Mouse (Mus musculus) MEL (cell line): Measurements from ENCODE around the gene Rab8b. TPM values are rescaled to one million over a fixed set of nuclear protein-coding genes. Genes with fewer than 3 reads are reported as not detected.

Experiments used
- DNase-seq: peaks from one replicate; pipeline ENCODE4 v3.0.0; 2011; ENCODE audit warnings: low read depth, low spot score
- H3K27ac ChIP-seq: 2 replicates; pipeline ENCODE4 v1.5.1; 2012; ENCODE audit warnings: low read depth, mild to moderate bottlenecking, control low read depth, low read length, moderate library complexity; ENCODE audit not compliant: control insufficient read depth
- H3K27me3 ChIP-seq, 2 experiments: fragments of 150-350 bp in 1 of 2; sonication (generic) in 1 of 2; 2 replicates each; pipeline ENCODE4 v1.6.1; 2012; ENCODE audit warnings: low read length in 2 of 2, mild to moderate bottlenecking in 2 of 2, improper control_type of control experiment in 1 of 2, moderate library complexity in 1 of 2; ENCODE audit not compliant: insufficient read depth in 2 of 2, control insufficient read depth in 1 of 2
- H3K36me3 ChIP-seq, 2 experiments: 2 replicates each; pipeline ENCODE4 v1.6.1; 2012 to 2014; ENCODE audit warnings: low read length in 2 of 2, improper control_type of control experiment in 1 of 2, inconsistent platforms in 1 of 2, mild to moderate bottlenecking in 1 of 2; ENCODE audit not compliant: insufficient read depth in 2 of 2, control insufficient read depth in 1 of 2
- H3K4me1 ChIP-seq, 2 experiments: fragments of 150-350 bp in 1 of 2; sonication (generic) in 1 of 2; 2 replicates each; pipeline ENCODE4 v1.6.1; 2012; ENCODE audit warnings: low read length in 2 of 2, improper control_type of control experiment in 1 of 2, mild to moderate bottlenecking in 1 of 2; ENCODE audit not compliant: insufficient read depth in 2 of 2, control insufficient read depth in 1 of 2
- H3K4me3 ChIP-seq, 2 experiments: fragments of 150-350 bp in 1 of 2; sonication (generic) in 1 of 2; 2 replicates each; pipeline ENCODE4 v1.5.1; 2012; ENCODE audit warnings: low read depth in 2 of 2, low read length in 2 of 2, mild to moderate bottlenecking in 2 of 2, moderate library complexity in 2 of 2, control low read depth in 1 of 2, improper control_type of control experiment in 1 of 2; ENCODE audit not compliant: control insufficient read depth in 1 of 2, insufficient read depth in 1 of 2
- H3K79me2 ChIP-seq: 2 replicates; pipeline ENCODE4 v1.6.1; 2012; ENCODE audit warnings: mild to moderate bottlenecking, low read length, moderate library complexity; ENCODE audit not compliant: control insufficient read depth, poor library complexity, insufficient read depth
- H3K9ac ChIP-seq: 2 replicates; pipeline ENCODE4 v1.6.1; 2012; ENCODE audit warnings: low read depth, mild to moderate bottlenecking, control low read depth, low read length, moderate library complexity; ENCODE audit not compliant: control insufficient read depth, poor library complexity, severe bottlenecking
- H3K9me3 ChIP-seq: fragments of 150-350 bp; sonication (generic); replicated peaks from 2 replicates; pipeline ENCODE4 v1.6.1; 2012; ENCODE audit warnings: mild to moderate bottlenecking, low read length, improper control_type of control experiment, moderate library complexity; ENCODE audit not compliant: insufficient read depth
- BHLHE40 ChIP-seq: IDR thresholded peaks from 2 replicates; pipeline ENCODE4 v1.6.1; 2012; ENCODE audit warnings: low read depth, mild to moderate bottlenecking, inconsistent platforms, low read length, improper control_type of control experiment, borderline replicate concordance
- CHD2 ChIP-seq: IDR thresholded peaks from 2 replicates; pipeline ENCODE4 v1.6.1; 2011; ENCODE audit warnings: low read length, improper control_type of control experiment
- E2F4 ChIP-seq: IDR thresholded peaks from 2 replicates; pipeline ENCODE4 v1.6.1; 2011; ENCODE audit warnings: low read depth, low read length, improper control_type of control experiment, borderline replicate concordance
- ELF1 ChIP-seq: IDR thresholded peaks from 2 replicates; pipeline ENCODE4 v1.6.1; 2014; ENCODE audit warnings: low read depth, mild to moderate bottlenecking, inconsistent platforms, low read length, improper control_type of control experiment, moderate library complexity
- ETS1 ChIP-seq: IDR thresholded peaks from 2 replicates; pipeline ENCODE4 v1.6.1; 2012; ENCODE audit warnings: low read depth, mild to moderate bottlenecking, inconsistent platforms, low read length, improper control_type of control experiment, moderate library complexity
- GABPA ChIP-seq: IDR thresholded peaks from 2 replicates; pipeline ENCODE4 v1.6.1; 2012; ENCODE audit warnings: low read depth, mild to moderate bottlenecking, inconsistent platforms, low read length, improper control_type of control experiment, moderate library complexity
- GATA1 ChIP-seq: IDR thresholded peaks from 2 replicates; pipeline ENCODE4 v1.6.1; 2011; ENCODE audit warnings: low read depth, low read length, improper control_type of control experiment
- HCFC1 ChIP-seq: IDR thresholded peaks from 2 replicates; pipeline ENCODE4 v1.6.1; 2012; ENCODE audit warnings: low read depth, mild to moderate bottlenecking, inconsistent platforms, low read length, improper control_type of control experiment, moderate library complexity
- JUND ChIP-seq: IDR thresholded peaks from 2 replicates; pipeline ENCODE4 v1.6.1; 2011; ENCODE audit warnings: low read depth, mild to moderate bottlenecking, improper control_type of control experiment, low read length
- MAZ ChIP-seq: IDR thresholded peaks from 2 replicates; pipeline ENCODE4 v1.6.1; 2012; ENCODE audit warnings: low read depth, mild to moderate bottlenecking, inconsistent platforms, low read length, improper control_type of control experiment
- MEF2A ChIP-seq: IDR thresholded peaks from 2 replicates; pipeline ENCODE4 v1.6.1; 2014; ENCODE audit warnings: low read depth, mild to moderate bottlenecking, inconsistent platforms, low read length, improper control_type of control experiment; ENCODE audit not compliant: poor library complexity, insufficient replicate concordance, severe bottlenecking; ENCODE audit errors: extremely low read depth
- MXI1 ChIP-seq: IDR thresholded peaks from 2 replicates; pipeline ENCODE4 v1.6.1; 2011; ENCODE audit warnings: mild to moderate bottlenecking, low read depth, low read length, improper control_type of control experiment
- MYB ChIP-seq: IDR thresholded peaks from 2 replicates; pipeline ENCODE4 v1.6.1; 2011; ENCODE audit warnings: mild to moderate bottlenecking, low read depth, low read length, improper control_type of control experiment
- MYC ChIP-seq: IDR thresholded peaks from 2 replicates; pipeline ENCODE4 v1.6.1; 2011; ENCODE audit warnings: low read depth, mild to moderate bottlenecking, low read length, improper control_type of control experiment, moderate library complexity
- NELFE ChIP-seq: IDR thresholded peaks from 2 replicates; pipeline ENCODE4 v1.6.1; 2011; ENCODE audit warnings: low read depth, low read length, improper control_type of control experiment
- POLR2A ChIP-seq, 2 experiments: IDR thresholded peaks; 2 replicates each; pipeline ENCODE4 v1.6.1; 2011 to 2012; ENCODE audit warnings: low read length in 2 of 2, mild to moderate bottlenecking in 2 of 2, control low read depth in 1 of 2, improper control_type of control experiment in 1 of 2, low read depth in 1 of 2, moderate library complexity in 1 of 2; ENCODE audit not compliant: control insufficient read depth in 1 of 2, insufficient read depth in 1 of 2, poor library complexity in 1 of 2
- POLR2AphosphoS5 ChIP-seq: IDR thresholded peaks from 2 replicates; pipeline ENCODE4 v1.6.1; 2012; ENCODE audit warnings: low read depth, borderline replicate concordance, mild to moderate bottlenecking, inconsistent platforms, low read length, moderate library complexity, mixed read lengths
- RAD21 ChIP-seq: IDR thresholded peaks from 2 replicates; pipeline ENCODE4 v1.6.1; 2011; ENCODE audit warnings: mild to moderate bottlenecking, low read depth, low read length, improper control_type of control experiment
- SMC3 ChIP-seq: IDR thresholded peaks from 2 replicates; pipeline ENCODE4 v1.6.1; 2011; ENCODE audit warnings: low read depth, low read length, improper control_type of control experiment
- TAL1 ChIP-seq: IDR thresholded peaks from 2 replicates; pipeline ENCODE4 v1.6.1; 2012; ENCODE audit warnings: mild to moderate bottlenecking, inconsistent platforms, low read length, moderate library complexity, mixed read lengths
- TBP ChIP-seq: IDR thresholded peaks from 2 replicates; pipeline ENCODE4 v1.8.0; 2011; ENCODE audit warnings: low read depth, low read length, improper control_type of control experiment
- USF1 ChIP-seq: IDR thresholded peaks from 2 replicates; pipeline ENCODE4 v1.6.1; 2014; ENCODE audit warnings: low read depth, mild to moderate bottlenecking, inconsistent platforms, low read length, improper control_type of control experiment, moderate library complexity
- USF2 ChIP-seq, 2 experiments: IDR thresholded peaks; 2 replicates each; pipeline ENCODE4 v1.6.1; 2011 to 2012; ENCODE audit warnings: improper control_type of control experiment in 2 of 2, low read length in 2 of 2, borderline replicate concordance in 1 of 2, inconsistent platforms in 1 of 2, low read depth in 1 of 2, mild to moderate bottlenecking in 1 of 2; ENCODE audit not compliant: insufficient read depth in 1 of 2
- ZKSCAN1 ChIP-seq: IDR thresholded peaks from 2 replicates; pipeline ENCODE4 v1.6.1; 2012; ENCODE audit warnings: low read depth, mild to moderate bottlenecking, inconsistent platforms, low read length, improper control_type of control experiment, moderate library complexity
- ZNF384 ChIP-seq: IDR thresholded peaks from 2 replicates; pipeline ENCODE4 v1.6.1; 2012; ENCODE audit warnings: low read depth, mild to moderate bottlenecking, inconsistent platforms, low read length, improper control_type of control experiment
- polyA plus RNA-seq, 2 experiments: library from polyadenylated mRNA; stranded (reverse) in 1 of 2; unstranded in 1 of 2; fragments of >175 nt in 1 of 2; fragments of >200 nt in 1 of 2; gene quantifications; 2 replicates each; pipeline versions ENCODE4 v1.2.1 to v1.2.4; 2012; ENCODE audit warnings: low replicate concordance in 2 of 2, low read depth in 1 of 2; ENCODE audit not compliant: insufficient read length in 2 of 2, insufficient read depth in 1 of 2, missing spikeins in 1 of 2
- total RNA-seq: library from RNA; depleted of rRNA; stranded (reverse); fragments of 300-350 nt; gene quantifications from 2 replicates; pipeline ENCODE4 v1.2.3, GENCODE M21; 2012

Rab8b gene
- total and polyA plus RNA-seq, 3 experiments: 16.1 to 16.4 TPM; not detected in 1

GRCm38 (mm10) chr9:66915869-66916785 is 3.4 kb downstream of the Rab8b start (continued):
- TF ChIP-seq MYC: peak; percentile 57
- peak; percentile 56; the same call in 1 of the 2 replicates for TF ChIP-seq TBP
- peak in 1 of 2 experiments; percentile 32; a peak in 1 of 4 replicates for TF ChIP-seq POLR2A (IDR thresholded peaks at IDR 0.05; ENCODE audit: control insufficient read depth in 1 of 2, insufficient read depth in 1 of 2, low read depth in 1 of 2, low read length in 2 of 2, poor library complexity in 1 of 2)
- TF ChIP-seq USF2 (IDR thresholded peaks at IDR 0.05; ENCODE audit: borderline replicate concordance in 1 of 2, insufficient read depth in 1 of 2, low read depth in 1 of 2, low read length in 2 of 2): no peak

GRCm38 (mm10) chr9:66915401-66915800 is 4.1 kb downstream of the Rab8b start:
- Histone ChIP-seq H3K27me3 (no peaks in the 10 kb centered on the region), H3K9me3 (no peaks in the 10 kb centered on the region), H3K9ac (peak overlapping the region; percentile 67), H3K36me3 (peaks cover 0 to 51% of the 10 kb centered on the region in 2 experiments; a peak in 2 of 4 replicates), H3K4me3 (peak overlapping the region in 1 of 2 experiments; percentile 39; a peak in 2 of 4 replicates), H3K4me1 (peaks cover 39 to 41% of the 10 kb centered on the region in 2 experiments), H3K27ac (peak overlapping the region; percentile 99), H3K79me2 (peaks cover 42% of the 10 kb centered on the region)
- peak; percentile 52 for DNase-seq
- no peak for TF ChIP-seq JUND
- TF ChIP-seq TBP: 0 out of 2 replicates have a peak, but pooled peaks have one; percentile 18
- no peak for TF ChIP-seq MYC
- peak; percentile 37; the same call in 1 of the 2 replicates for TF ChIP-seq ETS1
- 0 out of 2 replicates have a peak, but pooled peaks have one; percentile 11 for TF ChIP-seq ELF1
- TF ChIP-seq MYB: no peak
- TF ChIP-seq CHD2: no peak

- H3K79me2 ChIP-seq: peaks cover 43% of the 10 kb centered on the region
- H3K4me1 ChIP-seq: peaks cover 39 to 41% of the 10 kb centered on the region in 2 experiments
- no peak overlapping the region for H3K9ac ChIP-seq
- H3K27ac ChIP-seq: peak overlapping the region; percentile 99
- H3K9me3 ChIP-seq: no peaks in the 10 kb centered on the region
- no peaks in the 10 kb centered on the region for H3K27me3 ChIP-seq
- H3K36me3 ChIP-seq: peaks cover 0 to 51% of the 10 kb centered on the region in 2 experiments; a peak in 2 of 4 replicates
- H3K4me3 ChIP-seq: no peak overlapping the region
- peak; percentile 35 for DNase-seq
- TF ChIP-seq MXI1 (no peak), TAL1 (no peak), ZNF384 (no peak), BHLHE40 (no peak), TBP (no peak), HCFC1 (no peak), GATA1 (peak; percentile 48; the same call in 1 of the 2 replicates), ETS1 (peak; percentile 54; the same call in 1 of the 2 replicates), USF2 (IDR thresholded peaks at IDR 0.05; ENCODE audit: borderline replicate concordance in 1 of 2, insufficient read depth in 1 of 2, low read depth in 1 of 2, low read length in 2 of 2) (no peak), NELFE (no peak), USF1 (no peak), POLR2AphosphoS5 (no peak), GABPA (no peak), MAZ (no peak), MEF2A (no peak), POLR2A (IDR thresholded peaks at IDR 0.05; ENCODE audit: control insufficient read depth in 1 of 2, insufficient read depth in 1 of 2, low read depth in 1 of 2, low read length in 2 of 2, poor library complexity in 1 of 2) (no peak), RAD21 (no peak), SMC3 (no peak), ZKSCAN1 (no peak), E2F4 (no peak)
Observed at GRCm38 (mm10) chr9:66914540-66914939, 4.9 kb downstream of the Rab8b start.
